Mouse (Mus musculus): ENCODE data around the gene Lrrc59. TPM values are rescaled to one million over a fixed set of nuclear protein-coding genes. Genes with fewer than 3 reads are reported as not detected.

Lrrc59 gene
- total and polyA plus RNA-seq, 3 experiments: 324 to 493 (median 325) TPM

- TF ChIP-seq MAFK (IDR thresholded peaks at IDR 0.05; ENCODE audit: insufficient replicate concordance, low read length): no peak
- TF ChIP-seq RAD21 (IDR thresholded peaks at IDR 0.05; ENCODE audit: low read depth, low read length): no peak
- TF ChIP-seq ZMIZ1 (IDR thresholded peaks at IDR 0.05; ENCODE audit: low read depth, low read length): peak; percentile 89; the same call in 1 of the 2 replicates
- TF ChIP-seq ZKSCAN1 (IDR thresholded peaks at IDR 0.05; ENCODE audit: borderline replicate concordance, low read depth, low read length): no peak
- TF ChIP-seq GABPA (IDR thresholded peaks at IDR 0.05; ENCODE audit: insufficient replicate concordance, low read depth, low read length): no peak
- no peak for TF ChIP-seq ZNF384 (IDR thresholded peaks at IDR 0.05; ENCODE audit: low read depth, low read length)
Measured at GRCm38 (mm10) chr11:94676754-94677606, 47.4 kb downstream of the Lrrc59 start, which contains the start of gene Xylt2 (continued).

GRCm38 (mm10) chr11:94677607-94678145 lies 48.1 kb downstream of the Lrrc59 start:
- TF ChIP-seq UBTF (IDR thresholded peaks at IDR 0.05; ENCODE audit: low read depth, low read length): no peak
- TF ChIP-seq MAZ (IDR thresholded peaks at IDR 0.05; ENCODE audit: low read depth, low read length): peak; percentile 60; the same call in 1 of the 2 replicates
- Histone ChIP-seq H3K27me3 (replicated peaks) (no peaks in the 10 kb centered on the region), H3K9me3 (replicated peaks; ENCODE audit: low read length) (peaks cover 2% of the 10 kb centered on the region), H3K4me2 (ENCODE audit: insufficient read depth, low read depth, poor library complexity, severe bottlenecking) (peak overlapping the region; percentile 74), H3K4me1 (ENCODE audit: control insufficient read depth in 1 of 2, insufficient read depth in 2 of 2) (peaks cover 12 to 29% of the 10 kb centered on the region in 2 experiments), H3K4me3 (replicated peaks in 1 of 3; ENCODE audit: low read depth in 2 of 3, low read length in 2 of 3, poor library complexity in 1 of 3) (peak overlapping the region; percentile 77 to 95 (median 81)), H3K79me2 (replicated peaks; ENCODE audit: control insufficient read depth, extremely low read depth, insufficient read depth, poor library complexity, severe bottlenecking) (no peaks in the 10 kb centered on the region), H3K9ac (ENCODE audit: insufficient read depth, low read depth) (peak overlapping the region; percentile 25; the same call in 1 of the 2 replicates), H3K36me3 (replicated peaks in 1 of 2; ENCODE audit: control insufficient read depth in 1 of 2, insufficient read depth in 1 of 2, low read length in 1 of 2) (peaks cover 0 to 19% of the 10 kb centered on the region in 2 experiments), H3K27ac (ENCODE audit: insufficient read depth, low read depth) (no peak overlapping the region)
- in situ Hi-C loops (cut with MboI; ENCODE audit: low pct_ligation_motif_present, low pct_unique_long_range_greater_than_20kb, low sequenced_read_pairs): no loop called here
- DNase-seq (ENCODE audit: extremely low read depth): no peak
- dilution Hi-C loops (cut with MboI; ENCODE audit: extremely low pct_ligation_motif_present, extremely low pct_unique_long_range_greater_than_20kb, low sequenced_read_pairs): no loop called here

GRCm38 (mm10) chr11:94680639-94681038 lies 51.1 kb downstream of the Lrrc59 start:
- dilution Hi-C loops (cut with MboI; ENCODE audit: extremely low pct_ligation_motif_present, extremely low pct_unique_long_range_greater_than_20kb, low sequenced_read_pairs): no loop called here
- Histone ChIP-seq H3K4me1 (ENCODE audit: control insufficient read depth in 1 of 2, insufficient read depth in 2 of 2) (peaks cover 10 to 31% of the 10 kb centered on the region in 2 experiments), H3K27ac (ENCODE audit: insufficient read depth, low read depth) (no peak overlapping the region), H3K79me2 (replicated peaks; ENCODE audit: control insufficient read depth, extremely low read depth, insufficient read depth, poor library complexity, severe bottlenecking) (no peaks in the 10 kb centered on the region), H3K36me3 (replicated peaks in 1 of 2; ENCODE audit: control insufficient read depth in 1 of 2, insufficient read depth in 1 of 2, low read length in 1 of 2) (no peaks in the 10 kb centered on the region), H3K27me3 (replicated peaks) (no peaks in the 10 kb centered on the region), H3K4me2 (ENCODE audit: insufficient read depth, low read depth, poor library complexity, severe bottlenecking) (no peak overlapping the region), H3K9ac (ENCODE audit: insufficient read depth, low read depth) (no peak overlapping the region), H3K4me3 (replicated peaks in 1 of 3; ENCODE audit: low read depth in 2 of 3, low read length in 2 of 3, poor library complexity in 1 of 3) (no peak overlapping the region), H3K9me3 (replicated peaks; ENCODE audit: low read length) (peaks cover 2% of the 10 kb centered on the region)
- TF ChIP-seq CTCF (conservative IDR thresholded peaks at IDR 0.05 in 1 of 2, IDR thresholded peaks at IDR 0.05 in 1 of 2; ENCODE audit: low read depth in 2 of 2, low read length in 2 of 2): peak in 1 of 2 experiments; percentile 30; a peak in 2 of 4 replicates
- no peak for TF ChIP-seq RAD21 (IDR thresholded peaks at IDR 0.05; ENCODE audit: low read depth, low read length)
- no peak for DNase-seq (ENCODE audit: extremely low read depth)
- in situ Hi-C loops (cut with MboI; ENCODE audit: low pct_ligation_motif_present, low pct_unique_long_range_greater_than_20kb, low sequenced_read_pairs): no loop called here
